Mouse (Mus musculus) lung, postnatal 0 days (tissue): ENCODE data around the gene Cntnap4.

Experiments used
- CTCF ChIP-seq: IDR thresholded peaks from 2 replicates; pipeline ENCODE4 v1.5.1; 2016; ENCODE audit warnings: antibody characterized with exemption, mild to moderate bottlenecking
- EP300 ChIP-seq: IDR thresholded peaks from 2 replicates; pipeline ENCODE4 v1.6.1; 2016; ENCODE audit warnings: antibody characterized with exemption, mild to moderate bottlenecking, control low read depth

DNA sequence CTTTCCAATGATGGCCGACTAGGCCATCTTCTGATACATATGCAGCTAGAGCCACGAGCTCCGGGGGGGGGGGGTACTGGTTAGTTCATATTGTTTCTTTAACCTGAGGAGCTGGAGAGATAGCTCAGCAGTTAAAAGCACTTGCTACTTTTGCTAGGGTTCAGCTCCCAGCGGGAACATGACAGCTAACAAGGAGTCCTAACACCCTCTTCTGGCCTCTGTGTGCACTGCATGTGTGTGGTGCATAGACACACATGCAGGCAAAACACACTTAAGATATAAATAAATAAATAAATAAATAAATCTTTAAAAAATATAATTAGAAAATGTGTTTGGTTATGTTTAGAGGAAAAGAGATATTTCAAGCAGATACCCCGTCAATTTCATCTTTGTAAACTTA is 339.7 kb downstream of the Cntnap4 start:
- no peak for TF ChIP-seq CTCF
- TF ChIP-seq EP300, result no peak
